Mouse (Mus musculus) embryonic fibroblast, embryonic 13.5 days (primary cell): ENCODE results near the gene Sgk1.

ENCODE experiments used
- CTCF ChIP-seq: IDR thresholded peaks from 2 replicates; pipeline ENCODE4 v1.5.1; 2011; ENCODE audit warnings: mild to moderate bottlenecking, control low read depth, low read length, moderate library complexity, borderline replicate concordance; ENCODE audit not compliant: insufficient read depth
- POLR2A ChIP-seq: IDR thresholded peaks from 2 replicates; pipeline ENCODE4 v1.6.1; 2011; ENCODE audit warnings: low read depth, mild to moderate bottlenecking, control low read depth, low read length, moderate library complexity

GRCm38 (mm10) chr10:21932791-21933190 is 50.8 kb downstream of the Sgk1 start:
- TF ChIP-seq POLR2A (no peak), CTCF (no peak)
